Mouse (Mus musculus) ES-CJ7 (cell line): ENCODE results near the gene Cypt2.
"Not testable (repeated sequence)": the region's sequence is repeated elsewhere in the genome, so short reads cannot be mapped to it uniquely, and the experiment has no call there.

ENCODE experiments used
- DNase-seq: peaks from one replicate; pipeline ENCODE4 v3.0.0; 2011; ENCODE audit warnings: low read depth, low spot score

Cypt2 gene

DNA sequence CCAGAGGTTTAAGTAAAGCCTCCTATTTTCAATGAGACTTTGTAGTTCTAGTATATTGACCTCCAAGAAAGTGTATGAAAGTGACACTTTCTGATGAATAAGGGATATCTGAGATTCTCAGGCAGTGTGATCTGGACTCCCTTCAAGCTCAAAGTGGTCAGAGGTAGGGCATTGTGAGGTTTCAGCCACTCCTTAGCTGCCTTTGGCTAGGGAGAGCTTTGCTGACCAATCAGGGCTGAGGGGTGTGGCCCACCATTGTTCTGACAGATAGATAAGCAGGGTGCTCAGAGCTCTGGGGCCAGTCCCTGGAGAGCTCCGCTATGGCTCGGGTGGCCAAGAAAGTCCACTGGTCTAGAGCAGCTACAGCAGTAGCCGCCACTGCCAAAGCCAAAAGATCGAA is at the start of gene Cypt2:
Gene Cypt2 (plus strand): TSS at position 301 of the 400 bp plus-strand sequence.
- not testable (repeated sequence) for DNase-seq

DNA sequence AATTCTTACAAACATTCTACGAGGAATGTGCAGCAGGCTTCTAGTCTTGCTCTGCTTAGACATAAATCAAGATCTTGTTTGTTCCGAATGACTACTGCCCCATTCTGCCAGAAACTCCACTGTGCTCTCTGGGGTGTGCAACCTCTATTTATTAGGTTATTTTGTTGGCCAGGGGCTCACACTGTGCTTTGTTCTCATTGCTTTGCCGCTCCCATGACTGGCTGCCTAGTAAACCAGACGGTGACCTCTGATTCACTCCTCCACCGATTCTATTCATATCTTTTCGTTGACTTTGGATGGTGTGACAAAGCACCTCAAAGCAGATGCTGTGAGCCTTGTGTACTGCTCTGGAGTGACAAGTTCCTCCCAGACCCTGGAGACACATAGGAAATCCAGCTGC is 46.7 kb downstream of the Cypt2 start:
- DNase-seq, result no peak
